Comparison of ENCODE assay signal across 8 mouse cellular contexts in genomic region chr2:38351641-38352320, GRCm38 (mm10). TPM values are rescaled to one million over a fixed set of nuclear protein-coding genes. Genes with fewer than 3 reads are reported as not detected.
DNase-seq lines count a peak whose midpoint lies in the region; ATAC-seq and TF ChIP-seq lines count a peak whose summit lies in the region.

No protein-coding gene starts in this region.

- H3K27me3 ChIP-seq in heart, embryonic 11.5 days (ENCODE audit: control insufficient read depth, insufficient read depth, low read length), result peaks cover 95% of the 10 kb centered on the region
- H3K27me3 ChIP-seq in forebrain, embryonic 14.5 days (replicated peaks; ENCODE audit: control insufficient read depth, insufficient read depth, low read length), result peaks cover 3% of the 10 kb centered on the region; the same call in 1 of the 2 replicates
- peaks cover 100% of the 10 kb centered on the region for H3K27me3 ChIP-seq in liver, embryonic 12.5 days (replicated peaks)
- peaks cover 53% of the 10 kb centered on the region for H3K27me3 ChIP-seq in stomach, postnatal 0 days (ENCODE audit: control insufficient read depth, insufficient read depth, low read length)

- H3K36me3 ChIP-seq in heart, embryonic 11.5 days (ENCODE audit: control insufficient read depth, insufficient read depth, low read length), result no peaks in the 10 kb centered on the region
- peaks cover 30% of the 10 kb centered on the region for H3K36me3 ChIP-seq in forebrain, embryonic 14.5 days (ENCODE audit: control insufficient read depth, insufficient read depth, low read length)
- H3K36me3 ChIP-seq in liver, embryonic 12.5 days, result no peaks in the 10 kb centered on the region
- no peaks in the 10 kb centered on the region for H3K36me3 ChIP-seq in stomach, postnatal 0 days (ENCODE audit: control insufficient read depth, insufficient read depth, low read length)

- no peak for ATAC-seq in heart, embryonic 11.5 days (replicated peaks; ENCODE audit: insufficient number of reproducible peaks, low FRiP score, low TSS enrichment)
- ATAC-seq in forebrain, embryonic 14.5 days, result no peak
- ATAC-seq in liver, embryonic 12.5 days, result no peak
- ATAC-seq in stomach, postnatal 0 days (ENCODE audit: low FRiP score, low TSS enrichment), result 0 out of 2 replicates have a peak, but pooled peaks have one; percentile 18

- no peak for TF ChIP-seq EP300 in stomach, postnatal 0 days (optimal IDR thresholded peaks at IDR 0.05)

- peak overlapping the region; percentile 71 for H3K4me2 ChIP-seq in heart, embryonic 11.5 days
- H3K4me2 ChIP-seq in forebrain, embryonic 14.5 days (ENCODE audit: low read length), result peak overlapping the region; percentile 91
- peak overlapping the region; percentile 57 for H3K4me2 ChIP-seq in liver, embryonic 12.5 days
- H3K4me2 ChIP-seq in stomach, postnatal 0 days (replicated peaks; ENCODE audit: low read depth), result peak overlapping the region; percentile 62

- no peak overlapping the region for H3K27ac ChIP-seq in heart, embryonic 11.5 days (ENCODE audit: low read depth, low read length)
- peak overlapping the region; percentile 98 for H3K27ac ChIP-seq in forebrain, embryonic 14.5 days (ENCODE audit: low read depth, low read length)
- H3K27ac ChIP-seq in liver, embryonic 12.5 days, result peak overlapping the region; percentile 37; the same call in 1 of the 2 replicates
- H3K27ac ChIP-seq in stomach, postnatal 0 days (replicated peaks), result no peak overlapping the region

- under 1% methylated on average over 56 of the region's 57 CpGs for whole genome bisulfite sequencing in heart, embryonic 11.5 days (ENCODE audit: insufficient replicate concordance)
- under 1% methylated on average over 56 of the region's 57 CpGs for WGBS in forebrain, embryonic 14.5 days
- 2% methylated on average over 54 of the region's 57 CpGs for WGBS in liver, embryonic 12.5 days (ENCODE audit: insufficient replicate concordance)
- 1% methylated on average over 57 of the region's 57 CpGs for WGBS in stomach, postnatal 0 days

- peaks cover 26% of the 10 kb centered on the region for H3K4me1 ChIP-seq in heart, embryonic 11.5 days (ENCODE audit: control insufficient read depth, insufficient read depth, low read length)
- H3K4me1 ChIP-seq in forebrain, embryonic 14.5 days (ENCODE audit: control insufficient read depth, insufficient read depth, low read length), result peaks cover 19% of the 10 kb centered on the region
- H3K4me1 ChIP-seq in liver, embryonic 12.5 days, result peaks cover 28% of the 10 kb centered on the region
- H3K4me1 ChIP-seq in stomach, postnatal 0 days (replicated peaks; ENCODE audit: control insufficient read depth, insufficient read depth), result peaks cover 5% of the 10 kb centered on the region; the same call in 1 of the 2 replicates

- no peak for TF ChIP-seq CTCF in stomach, postnatal 0 days (IDR thresholded peaks at IDR 0.05; ENCODE audit: low read depth)

- DNase-seq in heart, postnatal 4 days, result no peak
- DNase-seq in ES-CJ7 (ENCODE audit: low read depth, low spot score), result peak; percentile 41
- no peak for DNase-seq in forebrain, embryonic 14.5 days (ENCODE audit: low spot score)
- no peak for DNase-seq in stomach, postnatal 0 days (ENCODE audit: low spot score)
- no peak for DNase-seq in adrenal gland, postnatal 10 days
- no peak for DNase-seq in urinary bladder, adult 18-20 months (ENCODE audit: low spot score in 2 of 2)

- H3K9ac ChIP-seq in heart, embryonic 11.5 days (ENCODE audit: low read depth, low read length), result no peak overlapping the region; the same call in 1 of the 2 replicates
- H3K9ac ChIP-seq in forebrain, embryonic 14.5 days (ENCODE audit: low read length), result peak overlapping the region; percentile 99
- H3K9ac ChIP-seq in liver, embryonic 12.5 days, result peak overlapping the region; percentile 53
- H3K9ac ChIP-seq in stomach, postnatal 0 days (ENCODE audit: low read length), result no peak overlapping the region

- H3K4me3 ChIP-seq in heart, embryonic 11.5 days (ENCODE audit: low read depth, low read length), result peak overlapping the region; percentile 45
- peak overlapping the region; percentile 90 for H3K4me3 ChIP-seq in forebrain, embryonic 14.5 days (ENCODE audit: low read depth, low read length)
- peak overlapping the region; percentile 45 for H3K4me3 ChIP-seq in liver, embryonic 12.5 days
- H3K4me3 ChIP-seq in stomach, postnatal 0 days (ENCODE audit: low read depth, low read length), result peak overlapping the region; percentile 41

- H3K9me3 ChIP-seq in heart, embryonic 11.5 days (replicated peaks; ENCODE audit: control insufficient read depth, low read length), result no peaks in the 10 kb centered on the region
- H3K9me3 ChIP-seq in forebrain, embryonic 14.5 days (replicated peaks; ENCODE audit: control insufficient read depth, low read length), result no peaks in the 10 kb centered on the region
- no peaks in the 10 kb centered on the region for H3K9me3 ChIP-seq in liver, embryonic 12.5 days (replicated peaks)
- H3K9me3 ChIP-seq in stomach, postnatal 0 days (ENCODE audit: control insufficient read depth, low read length), result no peaks in the 10 kb centered on the region

RNA-seq across cellular contexts. Expression of gene Lhx2, which starts 12.7 kb away (rescaled TPM):
- 0.49 and 0.68 TPM in 2 replicates for polyA plus RNA-seq in heart, embryonic 11.5 days (2014; fragmentation: Nextera tagmentation; extraction: Ambion mirVana)
- 1 to 10 TPM in 1 of 2 experiments, under 1 TPM in 1; 0.29 to 1.2 TPM for total RNA-seq in heart, postnatal 4 days (2021)
- polyA plus RNA-seq in forebrain, embryonic 14.5 days (2014; fragmentation: Nextera tagmentation; extraction: Ambion mirVana), result 85.1 and 102 TPM in 2 replicates
- polyA plus RNA-seq in liver, embryonic 12.5 days (2016; fragmentation: Nextera tagmentation; extraction: Ambion mirVana), result 8.2 and 8.6 TPM in 2 replicates
- polyA plus RNA-seq in stomach, postnatal 0 days (2015; fragmentation: Nextera tagmentation; extraction: Ambion mirVana), result not detected in 2 replicates
- total RNA-seq in adrenal gland, postnatal 10 days (2021), result 1 to 10 TPM in 1 of 2 experiments, under 1 TPM in 1; 0.91 to 1.5 TPM

Comparison
In these comparisons a context has a peak if more than half of its experiments do, and no peak if none do; other contexts are left out.
1. H3K27ac ChIP-seq: peak in forebrain, embryonic 14.5 days (single experiment) and liver, embryonic 12.5 days (single experiment); none in heart, embryonic 11.5 days (single experiment) and stomach, postnatal 0 days (single experiment).
2. H3K9ac ChIP-seq: peak in forebrain, embryonic 14.5 days (single experiment) and liver, embryonic 12.5 days (single experiment); none in heart, embryonic 11.5 days (single experiment) and stomach, postnatal 0 days (single experiment).
3. Peak in every context shown above with its lines, with median percentiles within 50 percentile points of each other: H3K4me2 ChIP-seq and H3K4me3 ChIP-seq.